Mouse (Mus musculus): ENCODE data around the gene Eepd1. TPM values are rescaled to one million over a fixed set of nuclear protein-coding genes. Genes with fewer than 3 reads are reported as not detected.

Gene Eepd1
- total and polyA plus RNA-seq, 2 experiments from 2014 or later = 13.5 to 16.2 TPM

DNA sequence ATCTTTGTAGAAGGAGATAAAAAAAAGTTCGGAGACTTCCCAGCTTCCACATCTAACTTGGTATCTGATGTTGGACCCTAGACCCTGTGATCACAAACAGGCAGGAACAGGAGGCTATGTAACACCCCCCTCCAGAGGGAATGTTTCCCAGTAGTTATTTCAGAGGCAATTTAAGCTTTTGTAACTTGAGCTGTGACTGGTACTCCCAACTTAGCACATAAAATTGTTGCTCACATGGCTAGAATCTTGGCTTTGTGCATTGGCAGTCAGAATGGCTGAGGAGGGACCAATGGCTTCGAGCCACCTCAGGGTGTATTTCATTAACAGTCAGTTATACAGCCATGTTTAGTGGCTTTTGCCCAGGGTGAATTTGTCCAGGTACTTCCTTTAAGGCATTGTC, 63.9 kb downstream of the Eepd1 start:
- no peak overlapping the region for H3K27ac ChIP-seq (ENCODE audit: low read depth, low read length)
- H3K9ac ChIP-seq (replicated peaks; ENCODE audit: low read length, poor library complexity, severe bottlenecking) = no peak overlapping the region
- ATAC-seq (ENCODE audit: low FRiP score) (no peak), DNase-seq (ENCODE audit: low spot score) (no peak)
- TF ChIP-seq CTCF (IDR thresholded peaks at IDR 0.05) = no peak
- no peaks in the 10 kb centered on the region for H3K27me3 ChIP-seq (ENCODE audit: insufficient read depth, low read length)
- H3K4me1 ChIP-seq (ENCODE audit: insufficient read depth, low read length) = no peaks in the 10 kb centered on the region; the same call in 1 of the 2 replicates
- H3K36me3 ChIP-seq (ENCODE audit: insufficient read depth, low read length) = no peaks in the 10 kb centered on the region
- H3K4me3 ChIP-seq (ENCODE audit: low read depth, low read length) = no peak overlapping the region
- H3K9me3 ChIP-seq (ENCODE audit: low read length) = no peaks in the 10 kb centered on the region
- 95% methylated on average over 2 of the region's 2 CpGs for WGBS
- no peak overlapping the region for H3K4me2 ChIP-seq (ENCODE audit: low read depth, low read length, poor library complexity, severe bottlenecking)

DNA sequence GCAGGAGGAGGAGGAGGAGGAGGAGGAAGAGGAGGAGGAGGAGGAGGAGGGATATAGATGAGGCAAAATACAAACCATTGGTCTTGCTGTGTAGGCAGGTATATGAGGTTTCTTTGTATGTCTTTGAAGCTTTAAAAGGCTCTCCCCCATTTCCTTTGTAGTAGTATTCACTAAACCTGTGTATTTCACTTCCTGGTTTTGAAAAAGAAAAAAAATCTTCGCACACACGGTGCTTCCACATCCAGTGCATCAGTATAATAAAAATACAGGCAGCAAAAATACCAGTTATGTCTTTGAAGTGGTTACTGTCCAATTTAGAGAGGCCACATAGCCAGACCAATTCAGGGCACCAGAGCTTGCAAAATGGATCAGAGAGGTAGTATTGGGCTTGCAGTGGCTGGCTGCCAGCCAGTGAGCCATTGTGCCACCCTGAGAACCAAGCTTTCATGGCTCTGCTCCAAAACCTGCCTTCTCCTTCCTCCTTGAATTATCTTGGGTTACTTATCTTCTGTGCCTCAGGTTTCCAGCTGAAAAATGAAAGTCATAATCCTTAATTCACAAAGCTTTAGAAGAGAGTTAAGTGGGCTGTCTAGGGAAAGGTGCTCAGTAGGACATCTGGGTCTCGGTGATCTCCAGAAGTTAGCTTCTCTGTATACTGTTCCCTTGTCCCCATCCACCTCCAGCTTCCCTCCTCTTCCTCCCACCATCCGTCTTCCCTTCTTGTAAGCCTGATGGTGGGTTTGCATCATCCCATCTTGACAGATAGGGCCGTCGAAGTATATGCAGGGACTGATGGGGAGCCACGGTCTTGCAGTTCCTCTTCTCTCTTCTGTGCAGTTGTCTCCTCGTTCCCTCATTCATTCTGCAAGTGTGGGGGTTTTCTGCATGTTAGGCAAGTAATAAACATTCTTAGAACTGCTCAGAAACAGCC, 68.0 kb downstream of the Eepd1 start:
- ATAC-seq (ENCODE audit: low FRiP score) (no peak), DNase-seq (ENCODE audit: low spot score) (no peak)
- no peaks in the 10 kb centered on the region for H3K9me3 ChIP-seq (ENCODE audit: low read length)
- no peak for TF ChIP-seq CTCF (IDR thresholded peaks at IDR 0.05)
- H3K27ac ChIP-seq (ENCODE audit: low read depth, low read length) = no peak overlapping the region
- no peaks in the 10 kb centered on the region for H3K36me3 ChIP-seq (ENCODE audit: insufficient read depth, low read length)
- H3K27me3 ChIP-seq (ENCODE audit: insufficient read depth, low read length) = no peaks in the 10 kb centered on the region
- no peaks in the 10 kb centered on the region; the same call in 1 of the 2 replicates for H3K4me1 ChIP-seq (ENCODE audit: insufficient read depth, low read length)
- H3K4me2 ChIP-seq (ENCODE audit: low read depth, low read length, poor library complexity, severe bottlenecking) = no peak overlapping the region
- 83% methylated on average over 8 of the region's 8 CpGs for WGBS
- no peak overlapping the region for H3K9ac ChIP-seq (replicated peaks; ENCODE audit: low read length, poor library complexity, severe bottlenecking)
- no peak overlapping the region for H3K4me3 ChIP-seq (ENCODE audit: low read depth, low read length)

DNA sequence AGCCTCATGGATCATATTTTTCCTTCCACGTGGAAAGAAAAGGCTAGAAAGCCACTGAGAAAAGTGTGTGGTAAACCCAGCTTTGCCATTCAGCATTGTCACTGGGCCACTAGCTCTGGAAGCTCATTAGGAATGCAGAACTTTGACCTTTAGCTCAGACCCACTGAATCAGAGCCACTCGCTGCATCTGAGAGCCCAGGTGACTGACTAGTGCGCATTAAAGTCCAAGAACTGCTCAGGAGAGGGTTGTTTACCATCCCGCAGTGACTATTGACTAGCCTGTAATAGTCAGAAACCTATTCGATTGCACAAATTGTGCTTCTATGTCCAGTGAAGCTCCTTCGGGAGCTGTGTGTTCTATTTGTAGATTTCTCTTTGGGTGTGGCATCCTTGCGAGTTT, 68.8 kb downstream of the Eepd1 start:
- H3K27ac ChIP-seq (ENCODE audit: low read depth, low read length) = no peak overlapping the region
- TF ChIP-seq CTCF (IDR thresholded peaks at IDR 0.05) = no peak
- DNase-seq (ENCODE audit: low spot score) (no peak), ATAC-seq (ENCODE audit: low FRiP score) (no peak)
- H3K36me3 ChIP-seq (ENCODE audit: insufficient read depth, low read length) = no peaks in the 10 kb centered on the region
- no peak overlapping the region for H3K4me2 ChIP-seq (ENCODE audit: low read depth, low read length, poor library complexity, severe bottlenecking)
- no peak overlapping the region for H3K4me3 ChIP-seq (ENCODE audit: low read depth, low read length)
- 88% methylated on average over 7 of the region's 7 CpGs for WGBS
- no peaks in the 10 kb centered on the region; the same call in 1 of the 2 replicates for H3K4me1 ChIP-seq (ENCODE audit: insufficient read depth, low read length)
- H3K9ac ChIP-seq (replicated peaks; ENCODE audit: low read length, poor library complexity, severe bottlenecking) = no peak overlapping the region
- no peaks in the 10 kb centered on the region for H3K27me3 ChIP-seq (ENCODE audit: insufficient read depth, low read length)
- H3K9me3 ChIP-seq (ENCODE audit: low read length) = no peaks in the 10 kb centered on the region

DNA sequence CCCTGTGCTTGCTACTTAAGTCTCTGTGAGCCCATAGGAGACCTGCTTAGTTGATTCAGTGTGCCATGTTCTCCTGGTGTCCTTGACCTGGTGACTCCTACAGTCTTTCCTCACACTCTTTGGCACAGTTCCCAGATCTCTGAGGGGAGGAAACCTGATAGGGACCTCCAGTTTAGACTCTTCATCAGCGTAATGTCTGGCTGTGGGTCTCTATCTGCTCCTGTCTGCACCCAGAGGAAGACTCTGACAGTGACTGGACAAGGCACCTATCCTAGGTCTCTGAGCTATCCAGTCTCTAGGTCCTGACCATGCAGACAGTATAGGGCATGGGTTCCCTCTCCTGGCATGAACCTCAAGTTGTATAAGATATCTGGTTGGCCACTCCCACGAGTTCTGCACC, 71.2 kb downstream of the Eepd1 start:
- no peaks in the 10 kb centered on the region for H3K27me3 ChIP-seq (ENCODE audit: insufficient read depth, low read length)
- H3K9me3 ChIP-seq (ENCODE audit: low read length) = no peaks in the 10 kb centered on the region
- H3K9ac ChIP-seq (replicated peaks; ENCODE audit: low read length, poor library complexity, severe bottlenecking) = no peak overlapping the region
- ATAC-seq (ENCODE audit: low FRiP score) (no peak), DNase-seq (ENCODE audit: low spot score) (no peak)
- no peak overlapping the region for H3K27ac ChIP-seq (ENCODE audit: low read depth, low read length)
- WGBS = 93% methylated on average over 2 of the region's 2 CpGs
- TF ChIP-seq CTCF (IDR thresholded peaks at IDR 0.05) = no peak
- no peak overlapping the region for H3K4me3 ChIP-seq (ENCODE audit: low read depth, low read length)
- H3K4me1 ChIP-seq (ENCODE audit: insufficient read depth, low read length) = no peaks in the 10 kb centered on the region; the same call in 1 of the 2 replicates
- H3K4me2 ChIP-seq (ENCODE audit: low read depth, low read length, poor library complexity, severe bottlenecking) = no peak overlapping the region
- H3K36me3 ChIP-seq (ENCODE audit: insufficient read depth, low read length) = no peaks in the 10 kb centered on the region

DNA sequence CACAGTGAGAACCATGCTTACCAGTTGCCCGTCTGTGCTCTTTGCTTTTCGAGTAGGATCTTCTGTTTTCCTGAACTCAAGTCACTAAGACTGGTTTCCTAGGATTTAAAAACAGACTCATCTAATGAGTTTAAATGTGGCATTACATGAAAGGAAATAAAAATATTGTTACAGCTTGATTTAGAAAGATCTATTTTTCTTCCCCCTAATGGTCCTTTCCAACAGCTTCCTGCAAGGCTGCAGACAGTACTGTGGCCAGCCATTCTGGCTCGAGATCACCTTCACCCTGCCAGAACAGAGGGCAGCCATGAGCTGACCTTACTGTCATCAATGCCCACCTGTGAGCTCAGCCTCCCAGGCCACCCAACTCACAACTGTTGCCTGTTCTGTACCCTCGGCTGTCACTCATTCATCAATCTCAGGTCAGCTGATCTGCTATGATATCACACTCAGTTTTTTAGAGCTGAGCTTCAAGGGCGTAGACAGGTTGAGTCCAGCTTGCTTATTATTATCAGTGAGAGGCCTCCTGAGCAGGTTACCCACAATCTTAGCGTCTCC, 73.0 kb downstream of the Eepd1 start:
- Histone ChIP-seq H3K27me3 (ENCODE audit: insufficient read depth, low read length) (no peaks in the 10 kb centered on the region), H3K27ac (ENCODE audit: low read depth, low read length) (no peak overlapping the region), H3K36me3 (ENCODE audit: insufficient read depth, low read length) (no peaks in the 10 kb centered on the region), H3K4me3 (ENCODE audit: low read depth, low read length) (no peak overlapping the region), H3K4me2 (ENCODE audit: low read depth, low read length, poor library complexity, severe bottlenecking) (no peak overlapping the region), H3K9me3 (ENCODE audit: low read length) (no peaks in the 10 kb centered on the region), H3K9ac (replicated peaks; ENCODE audit: low read length, poor library complexity, severe bottlenecking) (no peak overlapping the region), H3K4me1 (ENCODE audit: insufficient read depth, low read length) (no peaks in the 10 kb centered on the region; the same call in 1 of the 2 replicates)
- DNase-seq (ENCODE audit: low spot score) (no peak), ATAC-seq (ENCODE audit: low FRiP score) (no peak)
- no peak for TF ChIP-seq CTCF (IDR thresholded peaks at IDR 0.05)
- WGBS = 82% methylated on average over 6 of the region's 6 CpGs

DNA sequence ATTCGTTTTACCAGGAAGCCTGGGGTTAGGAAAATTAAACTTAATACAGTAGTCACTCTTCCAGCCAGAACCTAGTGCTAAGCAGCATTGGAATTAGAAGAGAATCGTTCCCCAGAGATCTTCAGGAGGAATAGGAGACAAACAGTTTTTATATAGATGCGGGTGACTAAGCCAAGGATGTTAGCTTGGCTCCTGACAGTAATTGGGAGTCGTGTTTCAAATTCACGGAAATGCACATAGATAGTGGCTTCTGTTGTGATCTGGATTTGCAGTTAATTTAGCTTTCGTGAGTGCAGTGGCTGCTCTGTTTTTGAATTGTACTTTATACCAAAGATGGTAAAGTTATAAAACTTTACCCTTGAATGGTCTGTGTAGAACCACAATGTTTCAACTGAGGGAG, 73.9 kb downstream of the Eepd1 start:
- Histone ChIP-seq H3K27me3 (ENCODE audit: insufficient read depth, low read length) (no peaks in the 10 kb centered on the region), H3K9me3 (ENCODE audit: low read length) (no peaks in the 10 kb centered on the region), H3K9ac (replicated peaks; ENCODE audit: low read length, poor library complexity, severe bottlenecking) (no peak overlapping the region), H3K4me3 (ENCODE audit: low read depth, low read length) (no peak overlapping the region), H3K4me1 (ENCODE audit: insufficient read depth, low read length) (no peaks in the 10 kb centered on the region; the same call in 1 of the 2 replicates), H3K36me3 (ENCODE audit: insufficient read depth, low read length) (no peaks in the 10 kb centered on the region), H3K27ac (ENCODE audit: low read depth, low read length) (no peak overlapping the region), H3K4me2 (ENCODE audit: low read depth, low read length, poor library complexity, severe bottlenecking) (no peak overlapping the region)
- DNase-seq (ENCODE audit: low spot score) = no peak
- WGBS = 80% methylated on average over 6 of the region's 6 CpGs
- TF ChIP-seq CTCF (IDR thresholded peaks at IDR 0.05) = no peak
- no peak for ATAC-seq (ENCODE audit: low FRiP score)
